Mouse (Mus musculus) spleen, postnatal 4 days (tissue): ENCODE measurements at regions not wholly inside any gene's neighbourhood (a gene's known extent, or its start where the extent isn't known, plus 50 kb on each side); places are given as distances from the start of the nearest gene placed in this dataset.
A peak's percentile ranks its signal among the peaks of the same experiment; 100 is the strongest.

ENCODE experiments used
- DNase-seq, 2 experiments: peaks; one replicate each; pipeline ENCODE4 v3.0.0; 2022; ENCODE audit warnings: low spot score in 2 of 2

GRCm38 (mm10) chrX:41216827-41217226 lies 183.8 kb upstream of the Gria3 start:
- DNase-seq, result no peak

GRCm38 (mm10) chrX:41249739-41250138 lies 150.9 kb upstream of the Gria3 start:
- peak in 1 of 2 experiments; percentile 50 for DNase-seq

- no peak for DNase-seq
These were observed 147.7 kb upstream of the Gria3 start for GRCm38 (mm10) chrX:41252923-41253322.

- DNase-seq, result no peak
These were observed 146.0 kb upstream of the Gria3 start for GRCm38 (mm10) chrX:41254695-41255094.

GRCm38 (mm10) chrX:41291098-41291497 lies 109.6 kb upstream of the Gria3 start:
- DNase-seq, result no peak

GRCm38 (mm10) chrX:41316493-41316892 lies 84.2 kb upstream of the Gria3 start:
- no peak for DNase-seq

- DNase-seq, result no peak
These were observed 82.9 kb upstream of the Gria3 start for GRCm38 (mm10) chrX:41317740-41318139.

GRCm38 (mm10) chrX:41319896-41320295 lies 80.8 kb upstream of the Gria3 start:
- DNase-seq, result no peak
